Mouse (Mus musculus): ENCODE measurements around the gene Txndc11. TPM values are rescaled to one million over a fixed set of nuclear protein-coding genes. Genes with fewer than 3 reads are reported as not detected.
A peak's percentile ranks its signal among the peaks of the same experiment; 100 is the strongest.

Txndc11 gene
- total RNA-seq, 2 experiments from 2014 or later, result 44.4 to 50.0 TPM

DNA sequence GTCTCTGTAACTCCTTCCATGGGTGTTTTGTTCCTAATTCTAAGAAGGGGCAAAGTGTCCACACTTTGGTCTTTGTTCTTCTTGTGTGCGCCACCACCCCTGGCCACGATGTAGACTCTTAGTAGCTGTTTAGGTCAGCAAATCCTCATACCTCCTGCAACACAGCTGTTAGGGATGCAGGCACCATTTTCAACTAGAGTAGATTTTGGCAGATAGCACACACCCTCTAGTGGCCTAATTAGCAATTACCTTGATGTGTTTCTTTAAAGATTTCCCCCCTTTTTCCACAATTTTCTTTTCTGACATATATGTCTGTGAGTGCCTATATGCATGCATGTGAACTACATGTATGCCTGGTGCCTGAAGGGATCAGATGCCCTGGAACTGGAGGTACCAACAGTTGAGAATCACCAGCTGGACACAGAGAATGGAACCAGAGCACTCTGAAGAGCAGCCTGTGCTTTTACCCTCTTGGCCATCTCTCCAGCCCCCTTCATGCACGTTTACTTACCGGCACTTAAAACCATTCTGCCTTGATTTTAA is 25.2 kb downstream of the Txndc11 start:
- no peak for DNase-seq (ENCODE audit: low spot score in 2 of 2)

DNA sequence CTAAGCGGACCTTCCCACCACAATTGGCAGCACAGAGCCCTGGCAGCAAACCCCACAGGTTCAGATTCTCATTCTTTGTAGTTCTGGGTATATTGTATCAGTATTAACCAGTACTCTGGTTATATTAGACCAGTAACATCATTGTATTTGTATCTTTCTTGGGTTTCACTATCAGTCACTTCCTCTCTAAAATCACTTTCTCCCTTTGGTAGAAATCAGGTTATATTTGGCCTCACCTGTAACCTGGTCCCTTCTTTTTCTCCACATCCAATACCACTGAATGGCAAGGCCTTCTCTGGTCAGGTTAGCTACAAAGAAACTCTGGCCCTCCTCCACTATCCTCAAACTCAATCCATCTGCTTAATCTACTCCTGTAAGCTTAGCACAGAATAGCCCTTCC is 29.5 kb downstream of the Txndc11 start:
- no peak for DNase-seq (ENCODE audit: low spot score in 2 of 2)

DNA sequence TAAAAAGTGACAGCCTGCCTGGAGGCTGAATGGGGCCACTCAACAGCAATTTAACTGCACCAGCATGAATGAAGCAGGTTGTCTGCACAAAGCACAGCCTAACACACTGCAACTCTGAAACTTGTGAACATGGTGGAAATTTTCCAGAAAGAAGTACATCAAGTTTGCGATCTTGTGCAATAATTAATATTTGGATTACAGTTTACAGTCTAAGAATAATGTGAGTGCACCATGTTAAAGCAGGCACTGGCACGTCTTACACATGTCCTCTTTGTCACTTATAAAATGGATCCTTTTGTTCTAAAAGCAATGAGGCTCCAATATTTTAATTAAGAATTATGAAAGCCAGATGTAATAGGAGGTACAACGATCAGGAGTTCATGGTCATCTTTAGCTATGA is 37.1 kb downstream of the Txndc11 start:
- no peak for DNase-seq (ENCODE audit: low spot score in 2 of 2)

DNA sequence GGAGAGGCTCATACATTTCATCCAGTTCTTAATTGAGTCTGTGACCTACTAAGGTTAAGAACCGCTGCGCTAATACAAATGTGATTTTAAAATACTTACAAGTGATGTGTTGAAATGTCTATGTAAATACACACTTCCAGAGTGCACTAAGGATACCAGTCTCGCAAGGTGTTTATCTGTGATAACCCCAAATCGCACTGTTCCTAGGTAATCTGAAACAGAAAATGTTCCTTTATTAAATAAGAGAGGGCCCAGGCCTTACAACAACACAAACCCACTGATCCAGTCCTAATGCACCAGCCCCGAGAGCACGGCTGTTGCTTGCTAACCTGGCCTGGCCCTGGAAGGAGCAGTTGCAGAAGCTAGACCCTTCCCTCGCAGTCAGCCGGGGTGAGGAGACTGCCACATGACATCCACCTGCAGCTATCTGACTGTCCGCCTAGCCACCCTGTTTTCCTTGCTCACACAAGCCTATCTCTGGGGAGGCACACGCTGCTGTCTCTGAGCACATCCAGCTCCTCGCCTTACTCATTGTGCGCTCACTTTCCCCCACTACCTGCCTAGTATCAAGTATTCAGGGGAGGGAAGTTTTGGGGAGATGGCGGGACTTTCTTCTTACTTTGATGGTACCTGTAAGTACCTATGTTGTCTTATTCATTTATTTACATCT is 40.6 kb downstream of the Txndc11 start:
- DNase-seq (ENCODE audit: low spot score in 2 of 2), result no peak

DNA sequence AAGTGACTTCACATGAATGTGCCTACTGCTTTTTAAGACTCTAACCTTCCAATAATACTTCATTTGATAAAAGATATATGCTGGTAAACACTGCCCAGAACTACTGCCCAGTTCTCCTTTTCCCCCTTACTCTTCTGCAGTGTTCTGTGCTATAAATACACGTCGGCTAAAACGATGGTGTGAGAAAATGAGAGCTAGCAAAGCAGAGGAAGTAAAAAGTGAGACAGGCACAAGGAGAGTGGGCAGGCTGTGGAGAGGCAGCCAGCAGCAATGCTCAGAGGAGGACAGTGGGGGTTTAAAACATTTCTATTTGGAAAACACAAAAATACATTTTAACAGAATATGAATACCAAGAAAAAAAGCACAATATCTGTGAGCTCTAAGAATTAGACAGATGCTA is 41.9 kb downstream of the Txndc11 start:
- DNase-seq (ENCODE audit: low spot score in 2 of 2), result no peak

DNA sequence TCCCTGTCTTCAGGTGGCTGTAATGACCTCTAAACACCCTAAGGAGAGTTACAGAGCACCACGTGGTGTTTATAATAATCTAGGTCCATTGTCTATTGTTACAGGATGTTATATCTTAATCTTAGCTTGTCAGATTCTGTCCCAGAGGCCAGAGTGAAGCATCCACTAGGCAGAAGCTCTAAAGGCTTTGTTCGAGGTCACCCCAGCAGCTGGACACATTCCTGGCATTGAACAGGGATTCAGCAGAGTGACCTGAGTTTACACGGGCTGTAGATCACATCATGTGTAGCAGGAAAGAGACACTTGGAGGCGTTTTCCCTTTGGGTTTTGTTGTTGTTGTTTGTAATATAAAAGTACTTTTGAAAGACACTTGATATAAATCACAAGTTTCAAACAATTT is 42.4 kb downstream of the Txndc11 start:
- no peak for DNase-seq (ENCODE audit: low spot score in 2 of 2)

DNA sequence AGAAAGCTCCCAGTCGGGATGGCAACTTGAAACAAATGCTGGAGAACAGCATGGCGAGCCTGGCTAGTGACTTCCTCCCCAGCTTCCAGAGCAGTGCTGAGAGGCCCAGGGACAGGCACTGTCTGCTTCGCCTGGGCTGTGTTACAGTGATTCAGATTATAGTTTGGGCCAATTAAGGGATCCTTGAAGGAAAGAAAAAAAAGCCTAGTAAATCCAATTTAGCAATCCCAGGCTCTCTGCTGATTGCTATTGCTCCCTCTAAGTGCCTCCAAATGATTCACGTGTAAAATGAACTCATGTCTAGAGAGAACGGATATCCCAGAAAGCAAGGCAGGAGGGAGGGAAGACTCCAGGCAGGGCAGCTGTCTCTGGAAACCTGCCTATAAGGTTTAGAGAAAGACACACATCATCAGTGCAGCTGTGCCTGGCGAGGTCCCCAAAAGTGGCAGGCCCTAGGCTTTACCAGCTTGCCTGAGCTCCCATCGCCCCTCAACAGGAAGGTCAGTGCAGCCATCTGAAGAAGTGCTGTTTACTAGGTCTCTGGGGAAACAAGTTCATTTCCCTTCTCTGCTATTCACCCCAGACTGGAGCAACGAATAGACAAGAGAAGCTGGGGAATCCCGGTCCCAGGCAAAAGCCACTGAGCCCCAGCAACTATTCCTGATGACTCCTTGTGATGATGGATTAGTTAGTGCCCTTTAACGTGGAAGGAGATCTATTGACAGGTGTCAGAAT is 43.4 kb downstream of the Txndc11 start:
- DNase-seq (ENCODE audit: low spot score in 2 of 2), result no peak

DNA sequence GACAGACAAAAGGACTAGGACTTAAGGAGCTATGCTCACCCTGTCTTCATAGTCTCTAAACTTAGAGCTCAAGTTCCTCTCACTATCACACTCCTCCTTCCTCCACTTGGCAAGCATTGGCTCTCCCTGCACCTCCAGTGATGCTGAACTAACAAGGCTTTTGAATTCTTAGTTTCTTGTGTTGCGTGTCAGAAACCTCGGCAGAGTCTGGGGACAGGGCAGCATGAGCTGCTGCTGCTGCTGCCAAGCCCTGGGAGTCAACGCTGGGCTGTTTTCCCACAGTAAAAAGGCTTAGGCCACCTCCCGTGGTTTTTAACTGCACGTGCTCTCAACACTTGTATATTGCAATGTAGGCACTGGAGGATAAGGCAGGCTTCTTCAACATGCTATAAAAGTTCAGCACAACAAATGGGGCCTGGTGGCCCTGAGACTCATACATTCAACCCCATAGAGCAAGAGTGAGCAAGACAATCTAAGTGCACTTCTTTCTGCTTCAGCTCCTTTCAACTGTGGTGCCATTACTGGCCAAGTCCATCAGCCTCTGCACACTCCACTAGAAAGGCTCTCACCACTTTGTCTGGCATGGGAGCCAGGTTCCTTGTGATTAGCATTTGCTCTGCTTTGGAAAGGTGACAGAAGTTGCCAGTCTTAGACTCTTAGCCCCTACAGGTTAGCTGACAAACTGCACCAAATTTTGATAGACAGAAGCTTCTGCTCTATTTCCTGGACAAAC is 47.4 kb downstream of the Txndc11 start:
- no peak for DNase-seq (ENCODE audit: low spot score in 2 of 2)

DNA sequence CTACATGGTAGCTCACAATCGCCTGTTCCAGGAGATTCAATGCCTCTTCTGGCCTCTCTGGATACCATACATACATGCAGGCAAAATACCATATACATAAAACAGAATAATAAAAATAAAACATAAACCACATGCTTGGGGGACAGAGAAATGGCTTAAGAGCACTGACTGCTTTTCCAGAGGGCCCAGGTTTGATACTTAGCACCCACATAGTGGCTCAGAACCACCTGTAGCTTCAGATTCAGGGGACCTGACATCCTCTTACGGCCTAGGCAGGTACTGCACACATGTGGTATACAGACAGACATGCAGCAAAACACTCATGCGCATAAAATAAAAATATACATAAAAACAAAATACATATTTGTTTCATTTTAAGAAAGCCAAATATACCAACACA is 48.2 kb downstream of the Txndc11 start:
- DNase-seq (ENCODE audit: low spot score in 2 of 2), result no peak

DNA sequence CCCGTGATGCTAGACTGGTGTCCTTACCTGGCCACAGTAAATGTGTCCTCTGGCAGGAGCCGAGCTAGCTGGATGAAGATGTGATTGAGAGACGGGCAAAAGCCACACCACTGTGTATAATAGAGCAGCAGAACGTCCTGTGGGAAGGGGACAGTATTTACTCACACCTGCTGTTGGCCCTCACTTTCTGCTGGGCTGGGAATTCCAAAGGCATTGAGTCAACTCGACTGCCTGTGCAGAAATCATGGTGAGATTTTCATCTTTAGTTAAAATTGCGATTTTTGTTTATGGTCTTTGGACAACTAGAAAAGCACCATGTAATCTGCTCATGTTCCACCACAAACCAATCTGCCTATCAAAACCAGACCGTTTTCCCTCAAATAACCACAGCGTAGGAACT is 50.3 kb downstream of the Txndc11 start:
- DNase-seq (ENCODE audit: low spot score in 2 of 2), result no peak

DNA sequence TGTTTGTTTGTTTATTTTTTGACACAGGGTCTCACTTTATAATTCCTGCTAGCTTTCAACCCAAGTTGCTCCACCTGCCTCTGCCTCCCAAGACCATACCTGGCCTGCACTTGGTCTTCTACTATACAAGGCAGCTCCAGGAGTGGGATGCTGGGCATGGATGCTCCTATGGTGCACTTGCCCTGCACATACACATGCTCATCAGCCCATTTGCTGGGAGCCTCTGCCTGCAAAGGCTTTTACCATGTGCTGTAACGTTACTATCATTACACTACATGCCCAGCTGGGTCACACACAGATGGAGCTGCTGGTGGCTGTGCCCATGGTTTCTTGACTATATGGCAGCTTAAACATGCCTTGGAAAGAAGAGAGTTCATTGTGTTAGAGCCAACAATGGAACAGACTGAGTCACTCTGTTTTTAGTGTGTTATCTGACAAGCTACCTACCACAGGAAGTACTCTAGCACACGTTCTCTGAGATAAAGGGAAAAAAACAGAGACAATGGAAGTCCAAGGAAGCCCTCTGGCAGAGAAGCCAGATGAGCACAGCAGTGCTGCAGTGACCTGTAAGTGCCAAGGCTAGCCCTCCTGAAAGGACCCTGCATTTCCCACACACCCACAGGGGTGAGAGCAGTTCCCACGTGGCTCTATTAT is 56.1 kb downstream of the Txndc11 start:
- DNase-seq (ENCODE audit: low spot score in 2 of 2), result no peak

DNA sequence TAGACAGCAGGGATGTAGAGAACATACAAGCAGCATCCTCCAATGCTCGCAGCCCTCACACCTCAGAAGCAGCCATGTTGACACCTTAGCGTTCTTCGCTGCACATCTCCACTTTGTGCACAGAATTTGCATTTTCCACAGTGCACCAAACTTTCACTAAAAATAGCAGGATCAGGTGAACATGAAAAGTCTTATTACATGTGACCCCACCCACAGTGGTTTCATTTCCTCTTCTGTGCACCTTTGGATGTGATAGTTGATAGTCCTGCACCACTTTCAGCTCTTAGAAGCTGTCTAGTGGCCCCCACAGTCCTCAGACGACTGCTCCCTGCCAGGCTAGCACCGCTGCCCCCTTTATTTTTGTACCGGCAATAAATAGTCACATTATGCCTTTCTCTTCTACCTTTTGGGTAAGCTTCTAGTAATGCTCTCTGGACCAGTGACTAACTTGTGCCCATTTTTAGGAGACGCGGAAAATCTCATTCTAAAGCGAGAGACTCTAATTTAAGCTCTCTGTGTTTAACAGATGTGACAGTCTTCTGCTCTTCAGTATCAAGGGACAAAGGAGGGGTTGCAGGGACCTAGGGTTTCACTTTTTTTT is 56.7 kb downstream of the Txndc11 start:
- DNase-seq (ENCODE audit: low spot score in 2 of 2), result no peak

DNA sequence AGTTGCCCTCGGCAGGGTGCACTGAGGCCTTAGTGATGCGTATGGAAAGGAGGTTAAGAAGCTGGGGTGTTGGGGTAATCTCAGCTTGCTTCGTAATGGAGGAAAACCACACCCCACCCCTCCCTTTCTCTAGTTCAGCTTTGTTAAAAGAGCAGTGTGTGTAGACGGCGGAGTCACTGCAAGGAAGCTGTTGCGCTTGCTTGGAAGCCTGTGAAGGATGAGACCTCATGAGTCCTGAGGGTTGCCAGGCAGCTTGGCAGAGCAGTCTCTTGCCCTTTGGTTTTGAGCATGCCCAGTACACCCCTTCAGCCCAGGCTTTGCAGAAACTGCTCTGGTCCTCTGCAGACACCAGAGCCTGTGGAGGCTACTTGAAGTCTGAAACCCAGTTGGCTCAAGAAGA is 61.4 kb downstream of the Txndc11 start:
- no peak for DNase-seq (ENCODE audit: low spot score in 2 of 2)

DNA sequence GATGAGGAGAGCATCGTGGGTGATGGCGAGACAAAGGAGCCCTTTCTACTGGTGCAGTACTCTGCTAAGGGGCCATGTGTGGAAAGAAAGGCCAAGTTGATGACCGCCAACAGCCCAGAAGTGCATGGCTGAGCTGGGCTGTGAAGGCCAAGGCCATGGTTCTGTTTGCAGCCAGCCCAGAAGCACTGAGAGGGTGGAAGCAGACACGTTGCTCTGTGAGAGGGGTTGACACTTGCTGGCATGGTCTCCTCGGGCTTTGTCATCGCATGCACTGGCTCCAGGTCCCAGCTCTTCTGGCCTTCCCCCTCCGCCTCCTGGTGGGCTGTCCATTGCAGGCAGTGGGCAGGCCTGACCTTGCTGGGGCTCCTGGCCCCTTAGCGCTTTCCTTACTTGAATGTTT is 62.0 kb downstream of the Txndc11 start:
- DNase-seq (ENCODE audit: low spot score in 2 of 2), result peak; percentile 20 to 21

DNA sequence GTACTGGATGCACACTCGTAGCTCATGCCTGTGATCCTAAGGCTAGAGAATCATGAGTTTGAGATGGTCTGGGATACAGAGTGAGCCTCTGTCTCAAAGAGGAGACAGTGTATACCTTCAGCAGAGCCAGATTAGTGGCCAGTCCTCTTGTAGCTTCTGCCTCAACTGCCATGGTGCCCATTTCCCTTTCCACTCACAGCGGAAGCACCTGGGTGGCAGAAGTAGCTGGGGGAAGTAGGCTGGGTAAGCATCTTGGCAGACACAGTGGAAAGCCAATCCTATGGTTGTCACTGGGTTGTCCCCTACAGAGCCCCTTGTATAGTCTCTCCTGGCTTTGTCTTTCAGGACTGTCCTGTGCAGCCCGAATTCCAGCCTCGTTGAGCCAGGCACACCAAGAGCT is 62.6 kb downstream of the Txndc11 start:
- DNase-seq (ENCODE audit: low spot score in 2 of 2), result no peak

DNA sequence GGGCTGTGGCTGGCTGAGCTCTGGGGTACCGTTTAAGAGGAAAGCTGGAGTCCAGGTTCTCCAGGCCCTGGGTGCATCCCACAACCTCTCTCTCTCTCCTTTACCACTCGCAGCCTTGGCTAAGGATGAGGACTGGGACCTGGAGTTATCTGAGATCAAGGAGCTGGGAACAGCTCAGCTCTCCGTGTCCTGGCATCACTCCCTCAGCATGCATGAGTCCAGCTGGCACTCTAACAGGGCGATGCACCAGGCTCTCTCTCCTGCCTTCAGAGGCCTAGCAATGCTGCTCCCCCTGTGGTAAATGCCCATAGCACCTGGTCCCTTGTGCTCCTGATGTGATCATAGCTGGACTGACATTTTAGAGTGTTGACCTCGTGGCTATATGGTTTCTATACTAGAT is 63.3 kb downstream of the Txndc11 start:
- DNase-seq (ENCODE audit: low spot score in 2 of 2), result no peak

DNA sequence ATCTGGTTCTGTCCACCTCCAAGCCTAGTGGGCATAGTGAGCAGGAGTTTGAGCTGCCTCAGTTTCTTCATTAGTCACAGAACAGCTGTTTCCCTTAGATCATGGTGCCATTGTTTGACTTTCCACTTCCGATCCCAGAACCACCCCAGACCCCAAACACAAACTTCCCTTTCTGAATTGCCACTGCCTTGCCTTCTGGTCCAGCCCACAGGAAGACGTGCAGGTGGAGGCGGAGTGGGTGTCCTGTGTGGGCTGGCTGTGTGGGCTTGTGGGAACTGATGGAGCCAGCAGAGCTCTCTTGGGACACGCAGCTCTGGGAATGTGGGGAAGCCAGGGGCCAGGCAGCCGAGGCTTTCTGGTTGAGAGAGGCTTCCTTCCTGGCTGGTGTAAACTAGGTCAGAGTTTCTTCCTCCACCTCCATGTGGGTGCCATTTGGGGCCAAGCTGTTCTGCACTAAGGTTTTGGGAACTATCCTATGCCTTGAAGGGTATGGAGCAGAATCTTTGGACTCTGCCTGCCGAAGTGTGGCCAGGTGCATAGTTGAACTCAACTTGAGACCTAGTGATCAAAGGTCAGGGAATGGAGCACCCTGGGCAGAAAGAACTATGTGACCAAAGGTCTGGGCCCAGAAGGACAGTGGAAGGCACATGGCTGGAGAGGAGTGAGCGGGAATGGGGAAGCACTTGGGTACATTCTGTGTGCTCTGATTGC is 64.6 kb downstream of the Txndc11 start:
- DNase-seq (ENCODE audit: low spot score in 2 of 2), result no peak

DNA sequence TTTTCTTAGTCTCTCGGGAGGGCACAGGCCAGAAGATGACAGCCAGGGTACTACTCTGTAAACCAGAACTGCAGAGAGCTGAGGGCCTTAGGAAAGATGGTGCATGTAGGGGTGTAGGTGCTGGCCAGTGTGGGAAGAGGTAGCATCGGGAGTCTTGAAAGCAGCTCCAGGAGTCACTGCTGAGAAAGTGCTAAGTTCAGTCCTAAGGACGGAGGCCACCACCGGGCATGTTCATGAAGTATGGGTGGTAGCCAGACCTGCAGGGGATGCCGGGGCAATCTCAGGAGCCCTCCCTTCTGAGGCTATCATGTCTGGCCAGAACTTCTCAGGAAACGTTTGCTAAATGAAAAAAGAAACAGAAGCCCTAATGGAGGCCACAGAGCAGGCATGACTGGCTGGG is 65.2 kb downstream of the Txndc11 start:
- DNase-seq (ENCODE audit: low spot score in 2 of 2), result no peak

DNA sequence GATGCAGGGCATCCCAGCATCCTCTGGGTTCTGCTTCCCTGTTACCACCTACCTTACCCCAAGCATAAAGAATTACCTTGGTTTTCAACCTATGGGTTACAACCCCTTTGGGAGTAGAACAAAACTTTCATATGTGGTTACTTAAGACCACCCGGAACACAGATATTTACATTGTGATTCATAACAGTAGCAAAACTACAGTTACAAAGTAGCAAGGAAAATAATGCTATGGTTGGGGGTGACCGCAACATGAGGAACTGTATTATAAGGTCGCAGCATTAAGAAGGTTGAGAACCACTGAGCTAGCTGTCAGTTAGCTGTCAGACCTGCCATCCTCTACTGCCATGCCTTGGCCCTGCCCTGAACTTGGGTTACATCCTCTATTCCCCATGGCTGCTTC is 65.8 kb downstream of the Txndc11 start:
- no peak for DNase-seq (ENCODE audit: low spot score in 2 of 2)

DNA sequence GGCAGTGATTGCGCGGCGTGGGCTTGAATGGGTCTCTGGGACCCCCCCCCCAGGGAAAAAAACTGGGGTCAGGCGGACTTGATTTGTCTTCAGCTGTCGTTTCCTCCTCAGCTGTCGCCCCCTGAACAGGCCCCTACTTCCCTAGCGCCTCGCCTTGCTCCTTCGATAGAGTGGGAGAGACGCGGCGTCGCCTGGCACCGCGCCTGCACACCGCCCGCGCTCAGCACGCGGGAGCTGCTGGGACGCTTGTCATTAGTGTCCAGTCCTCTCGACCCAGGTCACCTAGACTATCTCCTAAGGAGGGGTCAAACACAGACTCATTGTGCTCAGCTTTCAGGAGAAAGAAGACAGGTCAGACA is 67.6 kb downstream of the Txndc11 start:
- no peak for DNase-seq (ENCODE audit: low spot score in 2 of 2)
